Mouse (Mus musculus) cerebellum, postnatal 36 days (tissue): Measurements from ENCODE around the gene Gm10722.
A peak's percentile ranks its signal among the peaks of the same experiment; 100 is the strongest.
"Not testable (repeated sequence)": the region's sequence is repeated elsewhere in the genome, so short reads cannot be mapped to it uniquely, and the experiment has no call there.

Experiments used
- DNase-seq, 2 experiments: peaks; one replicate each; pipeline ENCODE4 v3.0.0; 2021 to 2022; ENCODE audit warnings: mixed read lengths in 2 of 2

Gene Gm10722

DNA sequence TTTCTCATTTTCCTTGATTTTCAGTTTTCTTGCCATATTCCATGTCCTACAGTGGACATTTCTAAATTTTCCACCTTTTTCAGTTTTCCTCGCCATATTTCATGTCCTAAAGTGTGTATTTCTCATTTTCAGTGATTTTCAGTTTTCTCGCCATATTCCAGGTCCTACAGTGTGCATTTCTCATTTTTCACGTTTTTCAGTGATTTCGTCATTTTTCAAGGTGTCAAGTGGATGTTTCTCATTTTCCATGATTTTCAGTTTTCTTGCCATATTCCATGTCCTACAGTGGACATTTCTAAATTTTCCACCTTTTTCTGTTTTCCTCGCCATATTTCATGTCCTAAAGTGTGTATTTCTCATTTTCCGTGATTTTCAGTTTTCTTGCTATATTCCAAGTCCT, 24.9 kb downstream of the Gm10722 start:
- peak; percentile 11 to 30 for DNase-seq

DNA sequence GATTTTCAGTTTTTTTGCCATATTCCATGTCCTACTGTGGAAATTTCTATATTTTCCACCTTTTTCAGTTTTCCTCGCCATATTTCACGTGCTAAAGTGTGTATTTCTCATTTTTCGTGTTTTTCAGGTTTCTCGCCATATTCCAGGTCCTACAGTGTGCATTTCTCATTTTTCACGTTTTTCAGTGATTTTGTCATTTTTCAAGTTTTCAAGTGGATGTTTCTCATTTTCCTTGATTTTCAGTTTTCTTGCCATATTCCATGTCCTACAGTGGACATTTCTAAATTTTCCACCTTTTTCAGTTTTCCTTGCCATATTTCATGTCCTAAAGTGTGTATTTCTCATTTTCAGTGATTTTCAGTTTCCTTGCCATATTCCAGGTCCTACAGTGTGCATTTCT, 25.4 kb downstream of the Gm10722 start:
- DNase-seq, result not testable (repeated sequence)

GRCm38 (mm10) chr9:3026741-3027140, 26.0 kb downstream of the Gm10722 start:
- not testable (repeated sequence) for DNase-seq

DNA sequence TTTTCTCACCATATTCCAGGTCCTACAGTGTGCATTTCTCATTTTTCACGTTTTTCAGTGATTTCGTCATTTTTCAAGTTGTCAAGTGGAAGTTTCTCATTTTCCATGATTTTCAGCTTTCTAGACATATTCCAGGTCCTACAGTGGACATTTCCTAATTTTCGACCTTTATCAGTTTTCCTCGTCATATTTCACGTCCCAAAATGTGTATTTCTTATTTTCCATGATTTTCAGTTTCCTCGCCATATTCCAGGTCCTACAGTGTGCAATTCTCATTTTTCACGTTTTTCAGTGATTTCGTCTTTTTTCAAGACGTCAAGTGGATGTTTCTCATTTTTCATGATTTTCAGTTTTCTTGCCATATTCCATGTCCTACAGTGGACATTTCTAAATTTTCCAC, 26.5 kb downstream of the Gm10722 start:
- DNase-seq, result not testable (repeated sequence)

- DNase-seq, result not testable (repeated sequence)
These were observed 28.7 kb downstream of the Gm10722 start for GRCm38 (mm10) chr9:3029276-3030000.

DNA sequence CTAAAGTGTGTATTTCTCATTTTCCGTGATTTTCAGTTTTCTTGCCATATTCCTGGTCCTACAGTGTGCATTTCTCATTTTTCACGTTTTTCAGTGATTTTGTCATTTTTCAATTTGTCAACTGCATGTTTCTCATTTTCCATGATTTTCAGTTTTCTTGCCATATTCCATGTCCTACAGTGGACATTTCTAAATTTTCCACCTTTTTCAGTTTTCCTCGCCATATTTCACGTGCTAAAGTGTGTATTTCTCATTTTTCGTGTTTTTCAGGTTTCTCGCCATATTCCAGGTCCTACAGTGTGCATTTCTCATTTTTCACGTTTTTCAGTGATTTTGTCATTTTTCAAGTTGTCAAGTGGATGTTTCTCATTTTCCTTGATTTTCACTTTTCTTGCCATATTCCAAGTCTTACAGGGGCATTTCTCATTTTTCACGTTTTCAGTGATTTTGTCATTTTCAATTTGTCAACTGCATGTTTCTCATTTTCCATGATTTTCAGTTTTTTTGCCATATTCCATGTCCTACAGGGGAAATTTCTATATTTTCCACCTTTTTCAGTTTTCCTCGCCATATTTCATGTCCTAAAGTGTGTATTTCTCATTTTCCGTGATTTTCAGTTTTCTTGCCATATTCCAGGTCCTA, 30.1 kb downstream of the Gm10722 start:
- DNase-seq, result not testable (repeated sequence)

DNA sequence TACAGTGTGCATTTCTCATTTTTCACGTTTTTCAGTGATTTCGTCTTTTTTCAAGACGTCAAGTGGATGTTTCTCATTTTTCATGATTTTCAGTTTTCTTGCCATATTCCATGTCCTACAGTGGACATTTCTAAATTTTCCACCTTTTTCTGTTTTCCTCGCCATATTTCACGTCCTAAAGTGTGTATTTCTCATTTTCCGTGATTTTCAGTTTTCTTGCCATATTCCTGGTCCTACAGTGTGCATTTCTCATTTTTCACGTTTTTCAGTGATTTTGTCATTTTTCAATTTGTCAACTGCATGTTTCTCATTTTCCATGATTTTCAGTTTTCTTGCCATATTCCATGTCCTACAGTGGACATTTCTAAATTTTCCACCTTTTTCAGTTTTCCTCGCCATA, 33.6 kb downstream of the Gm10722 start, which contains the start of gene Gm17535:
Gene Gm17535, plus strand, starts transcription at position 301 of the 400 bp plus-strand sequence.
- not testable (repeated sequence) for DNase-seq

GRCm38 (mm10) chr9:3036577-3036976, 35.9 kb downstream of the Gm10722 start, which contains the start of gene Gm10715:
Gene Gm10715 (plus strand): TSS chr9:3036877.
- DNase-seq, result not testable (repeated sequence)

GRCm38 (mm10) chr9:3038161-3038560, 37.4 kb downstream of the Gm10722 start:
- not testable (repeated sequence) for DNase-seq
